Mouse (Mus musculus) bone marrow macrophage, adult 2 months (primary cell): ENCODE data around the gene Macrod2. TPM values are rescaled to one million over a fixed set of nuclear protein-coding genes. Genes with fewer than 3 reads are reported as not detected.

Experiments used
- H3K27ac ChIP-seq: 2 replicates; pipeline ENCODE4 v1.5.1; 2012; ENCODE audit warnings: low read depth, low read length; ENCODE audit not compliant: insufficient read depth
- H3K4me1 ChIP-seq: 2 replicates; pipeline ENCODE4 v1.6.1; 2012; ENCODE audit warnings: low read length; ENCODE audit not compliant: control insufficient read depth, insufficient read depth
- H3K4me3 ChIP-seq: 2 replicates; pipeline ENCODE4 v1.5.1; 2012; ENCODE audit warnings: mild to moderate bottlenecking, low read length, moderate library complexity; ENCODE audit not compliant: insufficient read depth
- CTCF ChIP-seq: IDR thresholded peaks from 2 replicates; pipeline ENCODE4 v1.5.1; 2012; ENCODE audit warnings: low read depth, mild to moderate bottlenecking, low read length, moderate library complexity
- POLR2A ChIP-seq: IDR thresholded peaks from 2 replicates; pipeline ENCODE4 v1.6.1; 2012; ENCODE audit warnings: mild to moderate bottlenecking, low read depth, low read length, borderline replicate concordance
- polyA plus RNA-seq: library from polyadenylated mRNA; stranded (reverse); fragments of >200 nt; gene quantifications from 2 replicates; pipeline ENCODE4 v1.2.4, GENCODE M21; 2012; ENCODE audit not compliant: missing spikeins, insufficient read depth, insufficient read length

The Macrod2 gene
- polyA plus RNA-seq, 1 experiment, result 3.0 TPM

DNA sequence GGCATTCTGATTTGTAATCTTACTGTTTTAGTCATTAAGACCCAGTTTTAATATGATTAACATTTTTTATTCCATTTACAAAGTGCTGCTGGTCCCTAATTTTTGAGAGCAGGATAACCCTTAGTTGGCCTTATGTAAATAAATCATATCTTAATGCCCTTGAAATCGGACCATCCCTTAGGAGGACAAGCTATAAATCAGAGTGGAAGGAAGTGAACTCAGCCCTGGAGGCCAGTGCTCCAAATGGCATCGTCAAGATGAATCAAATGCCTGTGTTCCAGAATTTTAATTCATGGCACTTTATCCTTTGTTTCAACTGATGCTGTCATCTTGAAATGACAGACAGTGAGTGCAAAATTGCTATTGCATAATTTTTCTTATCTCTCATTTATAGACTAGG lies 1046.8 kb downstream of the Macrod2 start:
- Histone ChIP-seq H3K4me1 (no peaks in the 10 kb centered on the region), H3K4me3 (no peak overlapping the region), H3K27ac (no peak overlapping the region)
- TF ChIP-seq POLR2A (no peak), CTCF (no peak)

DNA sequence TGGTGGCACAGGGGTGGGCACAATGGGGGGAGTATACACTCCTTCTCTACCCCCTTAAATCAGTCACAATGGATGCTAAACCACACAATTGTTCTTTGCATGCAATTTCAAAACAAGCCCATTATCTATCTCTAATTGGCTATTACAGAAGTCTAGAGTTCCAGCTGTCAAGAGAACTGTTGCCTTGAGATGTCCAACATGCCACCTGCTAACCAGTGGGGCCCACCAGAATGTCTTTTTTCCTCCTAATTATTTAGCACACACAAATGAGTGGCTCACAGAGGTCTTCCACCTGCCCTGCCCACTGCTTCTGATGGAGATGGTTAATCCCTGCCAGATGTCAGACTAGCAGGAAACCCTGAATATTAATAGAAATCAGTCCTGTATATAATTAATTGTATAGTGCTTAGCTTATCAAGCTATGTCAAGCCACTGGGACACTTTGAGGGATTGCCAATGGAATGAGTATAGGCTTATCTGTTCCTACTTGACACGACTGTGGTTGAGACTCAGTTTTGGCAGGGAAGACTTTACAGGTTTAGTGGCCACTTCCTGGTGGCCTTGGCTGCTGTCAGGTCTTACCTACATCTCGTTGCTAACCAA lies 1054.1 kb downstream of the Macrod2 start:
- no peak overlapping the region for H3K27ac ChIP-seq
- H3K4me3 ChIP-seq, result no peak overlapping the region
- no peaks in the 10 kb centered on the region for H3K4me1 ChIP-seq
- TF ChIP-seq CTCF, result no peak
- TF ChIP-seq POLR2A, result no peak

GRCm38 (mm10) chr2:141463946-141464345 lies 1068.8 kb downstream of the Macrod2 start:
- no peak overlapping the region for H3K27ac ChIP-seq
- no peaks in the 10 kb centered on the region for H3K4me1 ChIP-seq
- TF ChIP-seq CTCF, result no peak
- no peak for TF ChIP-seq POLR2A
- H3K4me3 ChIP-seq, result no peak overlapping the region

- TF ChIP-seq CTCF, result no peak
- no peak for TF ChIP-seq POLR2A
- H3K27ac ChIP-seq, result no peak overlapping the region
- H3K4me1 ChIP-seq, result no peaks in the 10 kb centered on the region
- no peak overlapping the region for H3K4me3 ChIP-seq
Measured at GRCm38 (mm10) chr2:141472791-141473190, 1077.7 kb downstream of the Macrod2 start.

DNA sequence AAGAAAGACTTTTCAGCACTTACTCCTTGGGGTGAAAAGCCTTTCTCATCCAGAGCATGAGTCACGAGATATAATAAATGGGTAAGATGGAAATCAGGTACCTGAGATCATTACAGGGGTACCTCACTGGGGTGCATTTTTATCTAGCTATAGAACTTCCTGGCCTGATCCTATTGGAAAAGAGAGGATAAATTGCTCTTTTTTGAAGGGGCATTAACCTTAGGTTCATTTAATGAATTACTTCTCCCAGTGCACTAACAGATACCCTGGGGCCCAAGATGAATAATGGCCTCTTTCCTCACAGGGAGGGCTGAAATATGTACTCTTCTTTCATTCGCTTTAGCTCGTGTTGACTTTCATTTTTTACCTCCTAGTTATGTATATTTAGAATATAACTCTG lies 1082.5 kb downstream of the Macrod2 start:
- no peak overlapping the region for H3K4me3 ChIP-seq
- TF ChIP-seq POLR2A (no peak), CTCF (no peak)

DNA sequence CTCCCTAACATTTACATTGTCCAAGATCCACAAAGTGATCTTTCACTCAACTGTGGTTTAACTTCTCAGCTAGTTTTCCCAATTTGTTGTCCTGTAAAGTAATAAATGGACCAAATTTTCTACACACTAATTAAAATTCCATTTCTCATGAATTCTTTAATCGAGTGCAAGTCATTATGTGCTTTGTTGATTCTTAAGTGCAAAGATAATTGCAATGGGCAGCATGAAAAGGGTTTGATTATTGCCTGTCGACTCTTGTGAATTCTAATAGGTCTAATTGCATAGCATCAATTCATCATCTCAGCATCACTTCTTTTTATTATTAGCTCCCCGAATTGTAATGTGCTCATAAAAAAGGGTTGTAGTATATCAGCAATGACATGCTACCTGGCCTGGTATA lies 1095.4 kb downstream of the Macrod2 start:
- TF ChIP-seq POLR2A (no peak), CTCF (no peak)
- Histone ChIP-seq H3K27ac (no peak overlapping the region), H3K4me1 (no peaks in the 10 kb centered on the region), H3K4me3 (no peak overlapping the region)

More for the DNA sequence above, 1082.5 kb downstream of the Macrod2 start:
- H3K27ac ChIP-seq, result no peak overlapping the region
- H3K4me1 ChIP-seq, result no peaks in the 10 kb centered on the region

DNA sequence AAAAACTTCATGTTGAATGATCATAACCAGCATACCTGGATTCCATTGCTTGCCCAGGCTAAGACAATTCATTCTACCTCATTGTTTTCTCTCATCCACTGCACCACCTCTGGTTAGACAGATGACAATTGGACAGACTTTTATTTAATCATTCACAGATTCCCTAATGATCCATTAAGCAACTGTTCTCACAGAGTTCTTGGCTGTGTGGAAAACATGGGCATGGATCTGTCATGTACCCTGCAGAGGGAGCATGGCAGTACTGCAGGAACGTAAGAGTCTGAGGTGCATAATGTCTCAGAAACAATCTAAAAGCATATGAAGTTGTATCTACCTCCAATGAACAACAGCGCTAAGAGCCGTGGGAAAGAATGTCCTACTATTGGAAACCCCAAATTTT lies 1110.3 kb downstream of the Macrod2 start:
- no peaks in the 10 kb centered on the region for H3K4me1 ChIP-seq
- H3K4me3 ChIP-seq, result no peak overlapping the region
- TF ChIP-seq POLR2A (no peak), CTCF (no peak)
- no peak overlapping the region for H3K27ac ChIP-seq

DNA sequence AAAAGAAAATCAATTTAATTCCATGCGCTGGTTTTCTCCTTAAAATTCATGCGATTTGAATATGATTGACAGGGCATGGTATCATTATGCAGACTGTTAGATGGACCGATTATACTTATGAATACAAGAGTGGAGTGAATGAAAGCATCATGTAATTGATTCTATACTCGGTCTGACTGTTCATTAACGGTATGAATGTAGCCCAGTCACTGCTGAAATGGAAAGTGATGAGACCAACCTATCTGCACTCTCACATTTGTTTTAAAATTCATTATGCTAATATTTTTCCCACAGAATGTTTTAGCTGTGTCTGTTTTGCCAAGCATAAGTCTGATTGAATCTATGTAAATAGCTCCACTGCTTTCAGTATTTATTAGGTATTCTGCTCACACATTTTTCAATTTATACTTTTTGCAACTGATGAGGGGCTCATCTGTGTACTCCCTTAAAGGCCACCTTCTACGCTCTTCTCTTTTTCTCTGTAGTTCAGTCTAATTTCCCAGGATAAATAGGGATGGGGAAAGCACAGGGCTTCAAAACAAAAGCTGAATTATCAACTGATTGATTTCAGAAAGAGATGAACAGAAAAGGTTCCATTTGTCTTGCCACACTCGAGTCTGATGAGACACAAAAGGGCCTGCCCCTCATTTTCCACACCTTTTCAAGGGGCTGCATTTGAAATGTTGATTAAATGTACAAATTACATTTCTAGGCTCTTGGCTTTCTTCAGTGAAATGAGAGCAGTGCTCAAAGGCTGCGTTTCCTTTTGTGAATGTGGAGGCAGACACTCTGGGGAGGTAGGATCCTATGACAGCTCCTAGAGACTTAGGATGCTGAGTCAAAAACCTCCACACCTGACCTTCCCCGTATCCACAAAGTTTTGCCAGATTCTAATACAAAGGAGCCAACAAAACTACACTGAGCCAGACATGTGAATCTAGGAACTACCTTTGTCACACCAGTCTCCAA lies 1113.1 kb downstream of the Macrod2 start:
- no peak for TF ChIP-seq POLR2A
- no peak for TF ChIP-seq CTCF
- Histone ChIP-seq H3K27ac (no peak overlapping the region), H3K4me1 (no peaks in the 10 kb centered on the region), H3K4me3 (no peak overlapping the region)

GRCm38 (mm10) chr2:141514976-141515375 lies 1119.9 kb downstream of the Macrod2 start:
- H3K4me3 ChIP-seq, result no peak overlapping the region
- H3K27ac ChIP-seq, result no peak overlapping the region
- no peaks in the 10 kb centered on the region for H3K4me1 ChIP-seq
- TF ChIP-seq POLR2A (no peak), CTCF (no peak)

GRCm38 (mm10) chr2:141522081-141522480 lies 1127.0 kb downstream of the Macrod2 start:
- no peak overlapping the region for H3K27ac ChIP-seq
- H3K4me3 ChIP-seq, result no peak overlapping the region
- TF ChIP-seq POLR2A, result no peak
- TF ChIP-seq CTCF, result no peak
- no peaks in the 10 kb centered on the region for H3K4me1 ChIP-seq
